Mouse (Mus musculus) hindbrain, embryonic 13.5 days (tissue): ENCODE results near the gene Asmt. TPM values are rescaled to one million over a fixed set of nuclear protein-coding genes. Genes with fewer than 3 reads are reported as not detected.

ENCODE experiments used
- ATAC-seq: fragments of 200-750 bp; cut with Nextera tagmentation; 2 replicates; pipeline ENCODE4 v1.8.0; 2017; ENCODE audit warnings: moderate TSS enrichment; ENCODE audit not compliant: low FRiP score
- H3K27ac ChIP-seq: fragments of 300-500 bp; sonication (generic); 2 replicates; pipeline ENCODE4 v1.5.1; 2015; ENCODE audit warnings: inconsistent platforms, mild to moderate bottlenecking, moderate library complexity
- H3K27me3 ChIP-seq: fragments of 300-500 bp; sonication (generic); 2 replicates; pipeline ENCODE4 v1.6.1; 2015; ENCODE audit warnings: mild to moderate bottlenecking, inconsistent platforms
- H3K36me3 ChIP-seq: fragments of 300-500 bp; sonication (generic); 2 replicates; pipeline ENCODE4 v1.6.1; 2015; ENCODE audit warnings: mild to moderate bottlenecking, inconsistent platforms
- H3K4me1 ChIP-seq: fragments of 300-500 bp; sonication (generic); replicated peaks from 2 replicates; pipeline ENCODE4 v1.6.1; 2015; ENCODE audit warnings: inconsistent platforms
- H3K4me2 ChIP-seq: fragments of 300-500 bp; sonication (generic); 2 replicates; pipeline ENCODE4 v1.6.1; 2015; ENCODE audit warnings: inconsistent platforms, mild to moderate bottlenecking, moderate library complexity
- H3K4me3 ChIP-seq: fragments of 300-500 bp; sonication (generic); 2 replicates; pipeline ENCODE4 v1.5.1; 2015; ENCODE audit warnings: mild to moderate bottlenecking, inconsistent platforms
- H3K9ac ChIP-seq: fragments of 300-500 bp; sonication (generic); 2 replicates; pipeline ENCODE4 v1.6.1; 2015; ENCODE audit warnings: mild to moderate bottlenecking, inconsistent platforms
- H3K9me3 ChIP-seq: fragments of 300-500 bp; sonication (generic); 2 replicates; pipeline ENCODE4 v1.6.1; 2016; ENCODE audit warnings: inconsistent platforms
- WGBS: fragments of 180-500 bp; shearing (Covaris S2); methylation state at CpG from one replicate; pipeline ENCODE4 v1.1.7; 2015; 5-methylcytosine and 5-hydroxymethylcytosine counted together
- polyA plus RNA-seq: library from polyadenylated mRNA; unstranded; fragments of >200 nt; fragmentation: Nextera tagmentation; extraction: Ambion mirVana; gene quantifications from 2 replicates; pipeline ENCODE4 v1.2.1, GENCODE M21; 2015

Asmt gene
- not detected in 2 replicates for polyA plus RNA-seq

DNA sequence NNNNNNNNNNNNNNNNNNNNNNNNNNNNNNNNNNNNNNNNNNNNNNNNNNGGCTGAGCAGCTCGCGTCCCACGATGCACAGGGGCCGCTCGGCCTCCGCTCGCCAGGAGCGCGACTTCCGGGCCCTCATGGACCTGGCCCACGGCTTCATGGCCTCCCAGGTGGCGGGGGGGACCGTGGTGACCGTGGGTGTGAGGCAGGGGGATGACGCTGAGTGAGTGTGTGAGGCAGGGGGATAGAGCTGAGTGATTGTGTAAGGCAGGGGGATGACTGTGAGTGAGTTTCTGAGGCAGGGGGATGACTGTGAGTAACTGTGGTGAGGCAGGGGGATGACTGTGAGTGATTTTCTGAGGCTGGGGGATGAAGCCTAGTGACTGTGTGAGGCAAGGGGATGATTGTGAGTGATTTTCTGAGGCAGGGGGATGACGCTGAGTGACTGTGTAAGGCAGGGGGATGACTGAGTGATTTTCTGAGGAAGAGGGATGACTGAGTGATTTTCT lies at the start of gene Asmt:
TSS of gene Asmt (plus strand) at position 51 of the 499 bp plus-strand sequence.
- Histone ChIP-seq H3K4me1 (no peaks in the 10 kb centered on the region), H3K4me2 (no peak within 1 kb of the TSS), H3K36me3 (peaks cover 43% of the 10 kb centered on the region), H3K27me3 (no peaks in the 10 kb centered on the region), H3K27ac (no peak within 1 kb of the TSS), H3K4me3 (no peak within 1 kb of the TSS), H3K9ac (no peak within 1 kb of the TSS), H3K9me3 (peaks cover 38% of the 10 kb centered on the region)
- peak; percentile 68 for ATAC-seq
- 95% methylated on average over 12 of the region's 16 CpGs for WGBS

DNA sequence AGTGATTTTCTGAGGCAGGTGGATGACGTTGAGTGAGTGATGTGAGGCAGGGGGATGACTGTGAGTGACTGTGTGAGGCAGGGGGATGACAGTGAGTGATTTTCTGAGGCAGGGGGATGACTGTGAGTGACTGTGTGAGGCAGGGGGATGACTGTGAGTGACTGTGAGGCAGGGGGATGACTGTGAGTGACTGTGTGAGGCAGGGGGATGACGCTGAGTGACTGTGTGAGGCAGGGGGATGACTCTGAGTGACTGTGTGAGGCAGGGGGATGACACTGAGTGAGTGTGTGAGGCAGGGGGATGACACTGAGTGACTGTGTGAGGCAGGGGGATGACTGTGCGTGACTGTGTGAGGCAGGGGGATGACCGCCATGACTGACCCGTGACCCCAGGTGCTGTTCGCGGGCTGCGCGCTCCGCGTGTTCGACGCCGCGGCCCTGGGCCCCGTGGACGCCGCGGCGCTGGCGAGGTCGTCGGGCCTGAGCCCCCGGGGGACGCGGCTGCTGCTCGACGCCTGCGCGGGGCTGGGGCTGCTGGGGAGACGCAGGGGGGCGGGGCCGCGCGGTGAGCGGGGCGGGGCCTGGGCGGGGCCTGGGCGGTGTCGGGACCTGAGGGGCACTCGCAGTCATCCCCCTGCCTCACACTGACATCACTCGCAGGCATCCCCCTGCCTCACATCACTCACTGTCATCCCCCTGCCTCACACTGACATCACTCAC lies 948 bp downstream of the Asmt start:
- 75% methylated on average over 41 of the region's 42 CpGs for WGBS
- no peak overlapping the region for H3K27ac ChIP-seq
- H3K9me3 ChIP-seq, result peaks cover 39% of the 10 kb centered on the region
- peaks cover 43% of the 10 kb centered on the region for H3K36me3 ChIP-seq
- H3K4me1 ChIP-seq, result no peaks in the 10 kb centered on the region
- H3K9ac ChIP-seq, result no peak overlapping the region
- H3K4me3 ChIP-seq, result no peak overlapping the region
- H3K4me2 ChIP-seq, result no peak overlapping the region
- no peaks in the 10 kb centered on the region for H3K27me3 ChIP-seq
- peak; percentile 94 for ATAC-seq

DNA sequence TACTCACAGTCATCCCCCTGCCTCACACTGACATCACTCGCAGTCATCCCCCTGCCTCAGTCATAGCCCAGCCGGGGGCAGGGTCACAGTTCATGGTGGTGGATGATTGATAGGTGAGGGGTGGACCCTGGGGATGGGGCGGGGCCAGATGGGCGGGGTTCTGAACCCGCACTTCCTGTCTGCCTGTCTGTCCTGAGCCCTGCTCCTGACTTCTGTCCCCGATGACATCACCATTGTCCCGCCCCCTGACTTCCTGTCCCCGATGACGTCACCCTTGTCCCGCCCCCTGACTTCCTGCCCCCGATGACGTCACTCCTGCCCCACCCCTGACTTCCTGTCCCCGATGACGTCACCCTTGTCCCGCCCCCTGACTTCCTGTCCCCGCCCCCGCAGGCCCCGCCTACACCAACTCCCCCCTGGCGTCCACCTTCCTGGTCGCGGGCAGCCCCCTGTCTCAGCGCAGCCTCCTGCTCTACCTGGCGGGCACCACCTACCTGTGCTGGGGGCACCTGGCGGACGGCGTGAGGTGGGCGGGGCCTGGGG lies 1.9 kb downstream of the Asmt start:
- peaks cover 43% of the 10 kb centered on the region for H3K36me3 ChIP-seq
- WGBS, result 86% methylated on average over 27 of the region's 27 CpGs
- H3K4me3 ChIP-seq, result peak overlapping the region; percentile 17; the same call in 1 of the 2 replicates
- no peaks in the 10 kb centered on the region for H3K4me1 ChIP-seq
- H3K4me2 ChIP-seq, result no peak overlapping the region
- ATAC-seq, result peak; percentile 61
- no peaks in the 10 kb centered on the region for H3K27me3 ChIP-seq
- H3K9ac ChIP-seq, result no peak overlapping the region
- no peak overlapping the region for H3K27ac ChIP-seq
- H3K9me3 ChIP-seq, result peaks cover 39% of the 10 kb centered on the region

DNA sequence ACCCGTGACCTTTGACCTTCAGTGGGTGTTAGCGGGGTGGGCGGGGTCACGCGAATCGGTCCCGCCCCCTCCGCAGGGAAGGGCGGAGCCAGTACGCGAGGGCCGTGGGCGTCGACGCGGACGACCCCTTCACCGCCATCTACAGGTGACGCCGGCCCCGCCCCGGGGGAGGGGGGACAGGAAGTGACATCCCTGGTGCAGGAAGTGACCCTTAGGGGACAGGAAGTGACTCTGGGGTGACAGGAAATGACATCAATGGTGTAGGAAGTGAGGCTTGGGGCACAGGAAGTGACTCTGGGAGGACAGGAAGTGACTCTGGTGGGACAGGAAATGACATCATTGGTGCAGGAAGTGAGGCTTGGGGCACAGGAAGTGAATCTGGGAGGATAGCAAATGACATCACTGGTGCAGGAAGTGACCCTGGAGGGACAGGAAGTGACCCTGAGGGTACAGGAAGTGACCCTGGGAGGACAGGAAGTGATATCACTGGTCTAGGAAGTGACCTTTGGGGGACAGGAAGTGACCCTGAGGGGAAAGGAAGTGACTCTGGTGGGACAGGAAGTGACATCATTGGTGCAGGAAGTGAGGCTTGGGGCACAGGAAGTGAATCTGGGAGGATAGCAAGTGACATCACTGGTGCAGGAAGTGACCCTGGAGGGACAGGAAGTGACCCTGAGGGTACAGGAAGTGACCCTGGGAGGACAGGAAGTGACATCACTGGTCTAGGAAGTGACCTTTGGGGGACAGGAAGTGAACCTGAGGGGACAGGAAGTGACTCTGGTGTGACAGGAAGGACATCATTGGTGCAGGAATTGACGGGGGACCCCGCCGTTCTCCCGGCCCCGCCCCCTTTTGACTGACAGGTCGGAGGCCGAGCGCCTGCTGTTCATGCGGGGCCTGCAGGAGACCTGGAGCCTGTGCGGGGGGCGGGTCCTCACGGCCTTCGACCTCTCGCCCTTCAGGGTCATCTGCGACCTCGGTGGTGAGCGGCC lies 2.7 kb downstream of the Asmt start:
- Histone ChIP-seq H3K36me3 (peaks cover 43% of the 10 kb centered on the region), H3K27ac (no peak overlapping the region), H3K27me3 (no peaks in the 10 kb centered on the region), H3K4me1 (no peaks in the 10 kb centered on the region), H3K9ac (no peak overlapping the region), H3K9me3 (peaks cover 39% of the 10 kb centered on the region), H3K4me3 (peak overlapping the region; percentile 17; the same call in 1 of the 2 replicates), H3K4me2 (no peak overlapping the region)
- WGBS, result 82% methylated on average over 37 of the region's 39 CpGs
- ATAC-seq, result no peak

DNA sequence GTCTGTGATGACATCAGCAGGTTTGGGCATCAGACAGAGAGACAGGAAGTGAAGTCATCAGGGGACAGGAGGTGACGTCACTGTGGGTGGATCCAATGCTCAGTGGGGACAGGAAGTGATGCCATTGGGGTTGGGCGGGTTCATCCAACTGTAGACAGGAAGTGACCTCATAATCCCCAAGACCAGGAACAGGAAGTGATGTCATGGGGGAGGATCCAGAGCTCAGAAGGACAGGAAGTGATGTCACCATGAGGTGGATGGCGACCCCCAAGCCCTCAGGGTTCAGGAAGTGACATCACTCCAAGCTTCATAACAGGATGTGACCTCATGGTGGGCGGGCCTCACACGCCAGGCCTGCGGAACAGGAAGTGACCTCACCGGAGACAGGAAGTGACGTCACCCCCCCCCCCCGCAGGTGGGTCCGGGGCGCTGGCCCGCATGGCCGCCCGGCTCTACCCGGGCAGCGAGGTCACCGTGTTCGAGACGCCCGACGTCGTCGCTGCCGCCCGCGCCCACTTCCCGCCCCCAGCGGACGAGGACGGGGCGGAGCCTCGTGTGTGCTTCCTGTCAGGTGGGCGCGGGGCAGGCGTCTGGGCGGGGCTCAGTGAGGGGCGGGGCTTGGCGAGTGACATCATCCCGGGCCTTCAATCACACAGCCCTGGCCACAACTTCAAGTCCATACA lies 3.6 kb downstream of the Asmt start:
- Histone ChIP-seq H3K27ac (no peak overlapping the region), H3K9ac (no peak overlapping the region), H3K27me3 (no peaks in the 10 kb centered on the region), H3K4me3 (no peak overlapping the region), H3K4me2 (no peak overlapping the region), H3K9me3 (peaks cover 39% of the 10 kb centered on the region), H3K4me1 (no peaks in the 10 kb centered on the region), H3K36me3 (peaks cover 43% of the 10 kb centered on the region)
- ATAC-seq, result peak; percentile 25; the same call in 1 of the 2 replicates
- 98% methylated on average over 30 of the region's 39 CpGs for WGBS

DNA sequence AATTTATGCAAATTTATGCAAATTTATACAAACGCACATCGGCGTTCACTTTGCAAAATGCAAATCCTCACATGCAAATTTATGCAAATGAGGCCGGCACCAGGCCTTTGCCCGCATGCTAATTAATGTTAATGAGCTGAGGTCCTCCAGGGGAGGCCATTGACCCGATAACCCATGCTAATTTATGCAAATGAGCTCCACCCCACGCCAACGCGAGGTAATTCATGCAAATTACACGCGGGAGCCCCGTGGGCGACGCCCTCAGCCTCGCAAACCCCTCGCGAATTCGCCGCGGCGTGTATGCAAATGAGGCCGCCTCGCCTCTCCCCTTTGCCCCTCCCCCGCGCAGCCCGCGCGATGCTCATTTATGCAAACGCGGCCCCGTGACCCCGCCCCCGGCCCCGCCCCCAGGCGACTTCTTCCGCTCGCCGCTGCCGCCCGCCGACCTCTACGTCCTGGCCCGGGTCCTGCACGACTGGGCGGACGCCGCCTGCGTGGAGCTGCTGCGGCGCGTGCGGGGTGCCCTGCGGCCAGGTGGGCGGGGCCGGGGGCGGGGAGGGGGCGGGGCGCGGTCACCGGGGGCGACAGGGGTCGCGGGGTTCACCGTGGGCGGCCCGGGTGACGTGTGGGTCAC lies 4.3 kb downstream of the Asmt start:
- Histone ChIP-seq H3K4me1 (no peaks in the 10 kb centered on the region), H3K9me3 (peaks cover 39% of the 10 kb centered on the region), H3K4me2 (no peak overlapping the region), H3K9ac (no peak overlapping the region), H3K27ac (no peak overlapping the region), H3K4me3 (no peak overlapping the region), H3K36me3 (peaks cover 43% of the 10 kb centered on the region), H3K27me3 (no peaks in the 10 kb centered on the region)
- 88% methylated on average over 66 of the region's 67 CpGs for WGBS
- ATAC-seq, result no peak

DNA sequence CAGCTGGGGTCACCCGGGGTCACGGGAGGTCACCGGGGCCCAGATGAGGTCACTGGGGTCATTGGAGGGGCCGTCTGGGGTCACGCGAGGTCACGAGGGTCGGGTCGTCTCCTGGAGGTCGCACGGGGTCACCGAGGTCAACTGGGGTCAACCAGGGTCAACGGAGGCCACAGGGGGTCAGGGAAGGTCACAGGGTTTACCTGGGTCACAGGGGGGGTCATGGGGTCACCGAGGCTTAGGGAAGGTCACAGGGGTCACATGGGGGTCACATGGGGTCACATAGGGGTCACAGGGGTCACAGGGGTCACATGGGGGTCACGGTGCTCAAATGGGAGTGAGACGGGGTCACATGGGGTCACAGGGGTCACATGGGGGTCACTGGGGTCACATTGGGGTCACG lies 4.8 kb downstream of the Asmt start:
- Histone ChIP-seq H3K36me3 (peaks cover 43% of the 10 kb centered on the region), H3K27me3 (no peaks in the 10 kb centered on the region), H3K4me3 (no peak overlapping the region), H3K4me1 (no peaks in the 10 kb centered on the region), H3K9me3 (peaks cover 39% of the 10 kb centered on the region), H3K9ac (no peak overlapping the region), H3K4me2 (no peak overlapping the region), H3K27ac (no peak overlapping the region)
- ATAC-seq, result no peak
- WGBS, result 94% methylated on average over 17 of the region's 17 CpGs

DNA sequence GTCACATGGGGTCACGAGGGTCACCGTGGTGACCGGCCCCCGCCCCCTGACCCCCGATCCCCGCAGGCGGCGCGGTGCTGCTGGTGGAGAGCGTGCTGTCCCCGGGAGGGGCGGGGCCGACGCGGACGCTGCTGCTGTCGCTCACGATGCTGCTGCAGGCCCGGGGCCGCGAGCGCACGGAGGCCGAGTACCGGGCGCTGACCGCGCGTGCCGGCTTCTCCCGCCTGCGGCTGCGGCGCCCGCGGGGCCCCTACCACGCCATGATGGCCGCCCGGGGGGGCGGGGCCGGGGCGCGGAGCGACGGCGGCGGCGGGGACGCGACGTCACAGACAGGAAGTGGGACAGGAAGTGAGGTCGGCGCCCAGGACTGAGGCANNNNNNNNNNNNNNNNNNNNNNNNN lies 5.2 kb downstream of the Asmt start:
- H3K36me3 ChIP-seq, result peaks cover 40% of the 10 kb centered on the region
- H3K4me2 ChIP-seq, result no peak overlapping the region
- no peak overlapping the region for H3K4me3 ChIP-seq
- WGBS, result 94% methylated on average over 53 of the region's 53 CpGs
- no peaks in the 10 kb centered on the region for H3K4me1 ChIP-seq
- no peak overlapping the region for H3K9ac ChIP-seq
- ATAC-seq, result no peak
- no peaks in the 10 kb centered on the region for H3K27me3 ChIP-seq
- peaks cover 39% of the 10 kb centered on the region for H3K9me3 ChIP-seq
- no peak overlapping the region for H3K27ac ChIP-seq
